Mouse (Mus musculus): ENCODE measurements around the gene Dda1. TPM values are rescaled to one million over a fixed set of nuclear protein-coding genes. Genes with fewer than 3 reads are reported as not detected.
"Not testable (repeated sequence)": the region's sequence is repeated elsewhere in the genome, so short reads cannot be mapped to it uniquely, and the experiment has no call there.

Dda1 gene
- polyA plus RNA-seq, 1 experiment from 2014 or later = 197 TPM

DNA sequence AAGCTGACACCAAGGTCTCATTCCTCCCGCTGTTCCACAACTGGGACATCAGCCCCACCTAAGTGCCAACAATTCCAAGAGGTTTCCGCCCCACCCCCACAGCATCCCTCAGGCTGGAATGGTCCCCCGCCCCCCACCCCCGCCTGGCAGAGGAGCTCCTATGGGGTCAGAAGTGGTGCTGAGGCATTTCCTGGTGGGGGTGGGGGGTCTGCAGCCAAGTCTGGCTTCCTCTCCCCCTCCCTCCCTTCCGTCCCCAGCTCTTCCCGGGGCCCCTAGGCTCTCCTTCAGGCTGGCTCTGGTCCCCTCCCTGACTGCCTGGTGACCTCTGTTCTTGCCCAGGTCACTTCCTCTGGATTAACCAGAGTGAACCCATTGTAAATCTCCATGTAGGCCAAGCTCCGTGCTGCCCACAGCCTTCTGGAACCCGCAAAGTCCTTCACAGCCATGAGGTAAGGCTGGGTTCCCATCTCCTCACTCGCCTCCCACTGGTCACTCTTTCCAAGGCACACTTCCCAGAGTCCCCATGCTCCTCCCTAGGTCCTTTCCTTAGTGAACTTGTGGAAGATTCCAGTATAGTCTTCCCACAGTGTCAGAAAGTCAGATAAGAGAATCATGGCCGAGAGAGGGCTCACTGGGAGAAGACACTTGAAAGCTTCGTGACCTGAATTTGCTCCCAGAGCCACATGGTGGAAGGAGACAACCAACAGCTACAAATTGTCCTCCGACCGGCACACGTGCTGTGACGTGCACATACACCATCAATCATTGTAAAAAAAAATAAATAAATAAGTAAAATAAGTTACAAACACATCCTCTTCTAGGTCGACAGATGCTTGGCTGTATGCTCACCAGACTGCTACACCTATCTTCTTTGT is 30.1 kb downstream of the Dda1 start:
- Histone ChIP-seq H3K9ac (replicated peaks) (no peak overlapping the region), H3K4me1 (replicated peaks) (peaks cover 12% of the 10 kb centered on the region), H3K9me3 (no peaks in the 10 kb centered on the region), H3K27me3 (no peaks in the 10 kb centered on the region), H3K27ac (no peak overlapping the region), H3K4me3 (replicated peaks) (no peak overlapping the region), H3K4me2 (replicated peaks) (no peak overlapping the region), H3K36me3 (0 out of 2 replicates have a peak, but pooled peaks cover 3% of the 10 kb centered on the region)
- WGBS = 46% methylated on average over 16 of the region's 16 CpGs
- no peak for ATAC-seq

DNA sequence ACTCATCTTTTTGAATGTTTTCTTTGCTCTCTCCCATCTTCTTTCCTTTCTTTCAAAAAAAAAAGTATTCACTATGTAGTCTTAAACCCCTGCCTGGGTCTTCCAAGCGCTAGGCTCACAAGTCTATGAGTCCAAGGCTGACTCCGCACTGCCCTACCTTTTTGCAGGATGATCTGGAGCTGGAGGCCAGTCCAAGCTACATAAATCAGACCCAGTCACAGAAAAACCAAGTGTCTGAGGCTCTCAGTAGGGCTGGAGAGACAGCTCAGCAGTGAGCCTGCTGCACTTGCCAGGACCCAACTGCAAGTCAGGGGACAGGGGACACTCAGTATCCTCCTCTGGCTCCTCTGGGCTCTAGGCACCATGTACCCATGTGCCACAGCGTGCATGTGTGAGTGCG is 35.4 kb downstream of the Dda1 start:
- ATAC-seq = no peak
- 92% methylated on average over 4 of the region's 4 CpGs for WGBS

DNA sequence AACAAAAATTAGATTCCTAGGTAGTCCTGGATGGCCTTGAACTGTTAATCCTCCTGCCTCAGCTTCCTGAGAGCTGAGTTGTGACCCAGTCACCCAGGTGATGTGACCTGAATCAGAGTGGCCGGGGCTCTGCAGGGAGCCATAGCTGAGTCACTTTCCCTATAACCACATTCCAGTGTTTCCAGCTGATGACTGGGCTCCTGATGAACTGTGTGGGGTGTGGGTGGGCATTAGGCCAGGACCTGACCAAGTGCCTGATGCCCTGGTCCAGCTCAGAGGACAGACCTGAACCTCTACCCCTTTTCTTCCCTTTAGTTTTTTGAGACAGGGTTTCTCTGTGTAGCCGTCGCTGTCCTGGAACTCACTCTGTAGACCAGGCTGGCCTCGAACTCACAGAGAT is 36.3 kb downstream of the Dda1 start:
- WGBS = 89% methylated on average over 4 of the region's 4 CpGs
- peaks cover 52% of the 10 kb centered on the region for H3K27me3 ChIP-seq

More for the DNA sequence above, 35.4 kb downstream of the Dda1 start:
- Histone ChIP-seq H3K9ac (replicated peaks) (no peak overlapping the region), H3K27me3 (peaks cover 42% of the 10 kb centered on the region), H3K4me2 (replicated peaks) (no peak overlapping the region), H3K9me3 (no peaks in the 10 kb centered on the region), H3K4me3 (replicated peaks) (no peak overlapping the region), H3K4me1 (replicated peaks) (peaks cover 11% of the 10 kb centered on the region), H3K27ac (no peak overlapping the region), H3K36me3 (no peaks in the 10 kb centered on the region)

DNA sequence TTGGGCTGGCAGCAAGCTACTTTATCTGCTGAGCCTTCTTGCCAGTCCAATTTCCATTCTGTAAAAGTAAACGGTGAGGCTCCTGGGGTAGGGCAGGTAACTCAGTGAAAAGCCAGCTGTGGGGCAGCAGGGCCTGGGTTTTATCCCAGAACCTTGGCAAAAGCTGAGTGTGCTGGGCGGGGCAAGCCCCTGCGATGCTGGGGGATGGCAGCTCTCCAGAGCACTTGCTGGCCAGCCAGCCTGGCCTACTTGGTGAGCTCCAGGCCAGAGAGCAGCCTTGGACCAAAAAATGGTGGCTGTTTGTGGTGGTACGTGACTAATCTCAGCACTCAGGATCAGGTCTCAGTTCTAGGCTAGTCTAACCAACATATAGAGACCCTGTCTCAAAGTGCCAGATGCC is 37.0 kb downstream of the Dda1 start:
- no peak overlapping the region for H3K27ac ChIP-seq
- no peak for ATAC-seq
- peaks cover 59% of the 10 kb centered on the region for H3K27me3 ChIP-seq

More for the DNA sequence above, 36.3 kb downstream of the Dda1 start:
- peaks cover 11% of the 10 kb centered on the region for H3K4me1 ChIP-seq (replicated peaks)
- no peaks in the 10 kb centered on the region for H3K36me3 ChIP-seq
- no peaks in the 10 kb centered on the region for H3K9me3 ChIP-seq
- no peak overlapping the region for H3K4me2 ChIP-seq (replicated peaks)
- no peak overlapping the region for H3K4me3 ChIP-seq (replicated peaks)
- H3K27ac ChIP-seq = no peak overlapping the region
- ATAC-seq = no peak
- H3K9ac ChIP-seq (replicated peaks) = no peak overlapping the region

DNA sequence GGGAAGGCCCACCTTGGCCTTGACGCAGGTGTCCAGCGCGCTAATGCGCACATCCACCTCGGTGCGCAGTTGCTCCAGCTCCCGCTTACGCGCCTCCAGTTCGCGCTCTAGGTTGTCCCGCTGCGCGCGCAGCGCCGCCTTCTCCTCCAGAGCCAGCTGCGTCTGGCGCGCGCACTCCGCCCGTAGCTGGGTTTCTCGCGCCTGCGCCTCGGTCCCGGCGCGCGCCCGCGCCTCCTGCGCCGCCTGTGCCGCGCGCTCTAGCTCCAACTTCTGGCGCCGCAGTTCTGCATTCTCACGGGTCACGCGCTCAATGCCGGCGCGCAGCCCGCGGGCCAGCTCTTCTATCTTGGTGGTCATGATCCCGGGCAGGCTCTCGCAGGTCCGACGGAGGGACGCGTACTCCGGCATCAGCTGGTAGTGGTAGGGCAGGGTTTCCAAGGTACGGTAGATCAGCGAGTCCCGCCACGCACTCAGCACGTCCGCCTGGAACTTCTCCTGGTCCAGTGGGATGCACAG is 38.6 kb downstream of the Dda1 start:
- peak overlapping the region; percentile 39 for H3K4me3 ChIP-seq (replicated peaks)
- ATAC-seq = peak; percentile 84
- H3K4me1 ChIP-seq (replicated peaks) = peaks cover 11% of the 10 kb centered on the region
- peak overlapping the region; percentile 63 for H3K4me2 ChIP-seq (replicated peaks)
- no peaks in the 10 kb centered on the region for H3K9me3 ChIP-seq
- no peak overlapping the region for H3K27ac ChIP-seq
- H3K9ac ChIP-seq (replicated peaks) = peak overlapping the region; percentile 59
- H3K36me3 ChIP-seq = no peaks in the 10 kb centered on the region
- H3K27me3 ChIP-seq = peaks cover 63% of the 10 kb centered on the region
- under 1% methylated on average over 61 of the region's 61 CpGs for WGBS

More for the DNA sequence above, 37.0 kb downstream of the Dda1 start:
- Histone ChIP-seq H3K36me3 (no peaks in the 10 kb centered on the region), H3K4me1 (replicated peaks) (peaks cover 11% of the 10 kb centered on the region), H3K4me3 (replicated peaks) (no peak overlapping the region), H3K9ac (replicated peaks) (no peak overlapping the region), H3K4me2 (replicated peaks) (no peak overlapping the region), H3K9me3 (no peaks in the 10 kb centered on the region)
- WGBS = 89% methylated on average over 4 of the region's 4 CpGs

DNA sequence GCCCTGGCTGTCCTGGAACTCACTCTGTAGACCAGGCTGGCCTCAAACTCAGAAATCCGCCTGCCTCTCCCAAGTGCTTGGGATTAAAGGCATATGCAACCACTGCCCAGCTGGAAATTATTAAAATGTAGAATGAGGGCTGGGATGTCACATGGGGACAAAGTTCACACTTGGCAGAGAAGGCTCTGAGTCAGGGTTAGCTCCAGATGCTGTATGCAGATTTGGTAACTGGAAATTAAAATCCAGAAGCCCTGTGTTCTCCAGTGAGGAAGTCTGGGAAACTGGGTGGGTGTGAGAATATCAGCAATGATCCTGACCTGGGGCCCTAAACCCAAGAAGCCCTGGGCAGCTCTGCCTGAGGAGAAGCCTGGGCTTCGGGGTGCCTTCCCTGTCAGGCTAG is 40.3 kb downstream of the Dda1 start:
- Histone ChIP-seq H3K27me3 (peaks cover 63% of the 10 kb centered on the region), H3K4me3 (replicated peaks) (no peak overlapping the region), H3K4me1 (replicated peaks) (peaks cover 11% of the 10 kb centered on the region), H3K4me2 (replicated peaks) (no peak overlapping the region), H3K36me3 (no peaks in the 10 kb centered on the region), H3K27ac (no peak overlapping the region), H3K9me3 (no peaks in the 10 kb centered on the region), H3K9ac (replicated peaks) (no peak overlapping the region)
- 66% methylated on average over 2 of the region's 2 CpGs for WGBS
- no peak for ATAC-seq

DNA sequence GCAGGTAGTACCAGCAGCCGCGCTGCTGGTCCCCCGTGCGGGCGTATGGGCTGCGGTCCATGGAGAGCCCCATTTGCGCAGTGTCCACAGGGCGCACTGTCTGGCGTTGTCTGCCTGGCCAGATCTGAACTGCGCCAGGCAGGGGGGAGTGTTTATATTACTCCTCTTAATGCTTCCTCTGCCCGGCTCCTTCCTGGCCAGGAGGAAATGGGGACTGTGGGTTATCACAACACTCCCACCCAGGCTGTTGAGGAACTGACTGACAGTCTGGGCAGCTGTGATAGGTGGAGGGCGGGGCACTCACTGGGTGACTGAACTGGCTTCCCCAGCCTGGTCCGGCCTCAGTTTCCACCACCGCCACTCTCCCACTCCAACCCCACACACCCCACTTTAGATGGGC is 42.6 kb downstream of the Dda1 start, which contains the start of gene Plvap:
Gene Plvap, minus strand, starts transcription at position 109 of the 400 bp plus-strand sequence.
- H3K4me3 ChIP-seq (replicated peaks) = no peak within 1 kb of the TSS
- no peak for ATAC-seq
- no peak within 1 kb of the TSS for H3K4me2 ChIP-seq (replicated peaks)
- H3K27ac ChIP-seq = no peak within 1 kb of the TSS
- H3K4me1 ChIP-seq (replicated peaks) = peaks cover 12% of the 10 kb centered on the region
- H3K27me3 ChIP-seq = peaks cover 46% of the 10 kb centered on the region
- H3K9me3 ChIP-seq = no peaks in the 10 kb centered on the region
- H3K36me3 ChIP-seq = no peaks in the 10 kb centered on the region
- no peak within 1 kb of the TSS for H3K9ac ChIP-seq (replicated peaks)
- 79% methylated on average over 14 of the region's 14 CpGs for WGBS

DNA sequence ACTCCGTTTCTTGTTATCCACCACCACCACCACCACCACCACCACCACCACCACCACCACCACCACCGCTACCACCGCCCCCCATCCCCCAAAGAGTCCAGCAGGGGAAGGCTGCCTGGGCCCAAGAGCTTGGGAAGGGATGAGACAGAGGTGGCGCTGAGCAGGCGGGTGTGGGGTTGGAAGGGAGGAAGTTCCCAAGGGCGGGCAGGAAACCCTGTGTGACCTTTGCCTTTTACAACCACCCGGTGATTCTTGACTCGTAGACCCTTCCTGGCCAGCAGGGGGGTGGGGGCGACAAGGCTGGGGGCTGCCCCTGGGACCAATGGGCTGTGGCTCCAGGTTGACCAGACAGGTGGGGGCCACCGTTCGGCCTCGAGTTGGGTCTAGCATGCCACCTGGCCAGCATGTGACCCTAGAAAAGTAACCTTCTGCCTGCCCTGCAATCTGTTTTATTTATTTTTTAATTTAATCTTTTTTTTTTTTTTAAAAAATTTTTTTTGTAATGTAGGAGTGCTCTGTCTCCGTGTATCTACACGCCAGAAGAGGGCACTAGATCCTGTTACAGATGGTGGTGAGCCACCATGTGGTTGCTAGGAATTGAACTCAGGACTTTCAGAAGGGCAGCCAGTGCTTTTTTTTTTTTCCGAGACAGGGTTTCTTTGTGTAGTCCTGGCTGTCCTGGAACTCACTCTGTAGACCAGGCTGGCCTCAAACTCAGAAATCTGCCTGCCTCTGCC is 44.2 kb downstream of the Dda1 start:
- no peaks in the 10 kb centered on the region for H3K9me3 ChIP-seq
- no peak overlapping the region for H3K4me2 ChIP-seq (replicated peaks)
- 79% methylated on average over 15 of the region's 15 CpGs for WGBS
- H3K4me3 ChIP-seq (replicated peaks) = no peak overlapping the region
- 0 out of 2 replicates have a peak, but pooled peaks cover 10% of the 10 kb centered on the region for H3K4me1 ChIP-seq (replicated peaks)
- ATAC-seq = no peak
- H3K27me3 ChIP-seq = peaks cover 30% of the 10 kb centered on the region
- H3K9ac ChIP-seq (replicated peaks) = no peak overlapping the region
- H3K36me3 ChIP-seq = no peaks in the 10 kb centered on the region
- no peak overlapping the region for H3K27ac ChIP-seq

DNA sequence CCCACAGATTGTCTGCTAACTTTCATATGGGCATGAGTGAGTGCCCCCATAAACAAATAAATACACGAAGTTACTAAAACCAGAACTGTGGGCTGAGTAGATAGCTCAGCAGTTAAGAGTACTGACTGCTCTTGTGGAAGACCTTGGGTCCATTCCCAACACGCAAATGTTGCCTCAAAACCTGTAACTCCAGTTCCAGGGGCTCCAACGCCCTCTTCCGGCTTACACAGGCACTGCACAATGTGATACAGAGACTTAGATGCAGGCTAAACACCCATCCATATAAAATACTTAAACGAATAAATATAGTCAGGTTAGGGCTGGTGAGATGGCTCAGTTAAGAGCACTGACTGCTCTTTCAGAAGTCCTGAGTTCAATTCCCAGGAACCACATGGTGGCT is 46.0 kb downstream of the Dda1 start:
- no peak overlapping the region for H3K4me2 ChIP-seq (replicated peaks)
- 76% methylated on average over 5 of the region's 5 CpGs for WGBS
- H3K27ac ChIP-seq = no peak overlapping the region
- 0 out of 2 replicates have a peak, but pooled peaks cover 10% of the 10 kb centered on the region for H3K4me1 ChIP-seq (replicated peaks)
- peaks cover 14% of the 10 kb centered on the region for H3K27me3 ChIP-seq
- H3K36me3 ChIP-seq = no peaks in the 10 kb centered on the region
- no peaks in the 10 kb centered on the region for H3K9me3 ChIP-seq
- no peak overlapping the region for H3K4me3 ChIP-seq (replicated peaks)
- no peak for ATAC-seq
- no peak overlapping the region for H3K9ac ChIP-seq (replicated peaks)

DNA sequence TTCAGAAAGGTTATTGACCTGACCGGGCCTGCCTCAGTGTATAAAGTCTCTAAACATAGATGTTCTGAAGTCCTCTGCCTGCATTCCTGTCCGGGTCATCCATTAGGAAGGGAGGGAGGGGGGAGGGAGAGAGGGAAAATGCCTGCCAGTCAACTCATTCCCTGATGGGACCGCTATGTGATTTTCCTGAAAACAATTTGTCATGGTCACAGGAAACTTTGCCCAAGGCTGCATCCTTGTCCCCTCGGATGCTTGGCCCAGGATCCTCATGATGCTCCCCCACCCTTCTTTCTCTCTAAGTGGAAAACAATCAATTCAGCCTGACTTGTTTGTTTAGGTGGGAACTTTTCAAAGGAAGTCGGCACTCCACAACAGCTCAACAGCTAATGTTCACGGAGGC is 47.8 kb downstream of the Dda1 start:
- Histone ChIP-seq H3K4me2 (replicated peaks) (no peak overlapping the region), H3K36me3 (no peaks in the 10 kb centered on the region), H3K9ac (replicated peaks) (no peak overlapping the region), H3K4me3 (replicated peaks) (no peak overlapping the region), H3K9me3 (no peaks in the 10 kb centered on the region), H3K27me3 (0 out of 2 replicates have a peak, but pooled peaks cover 5% of the 10 kb centered on the region), H3K4me1 (replicated peaks) (peaks cover 12% of the 10 kb centered on the region; the same call in 1 of the 2 replicates), H3K27ac (no peak overlapping the region)
- WGBS = 25% methylated on average over 6 of the region's 6 CpGs
- ATAC-seq = no peak

DNA sequence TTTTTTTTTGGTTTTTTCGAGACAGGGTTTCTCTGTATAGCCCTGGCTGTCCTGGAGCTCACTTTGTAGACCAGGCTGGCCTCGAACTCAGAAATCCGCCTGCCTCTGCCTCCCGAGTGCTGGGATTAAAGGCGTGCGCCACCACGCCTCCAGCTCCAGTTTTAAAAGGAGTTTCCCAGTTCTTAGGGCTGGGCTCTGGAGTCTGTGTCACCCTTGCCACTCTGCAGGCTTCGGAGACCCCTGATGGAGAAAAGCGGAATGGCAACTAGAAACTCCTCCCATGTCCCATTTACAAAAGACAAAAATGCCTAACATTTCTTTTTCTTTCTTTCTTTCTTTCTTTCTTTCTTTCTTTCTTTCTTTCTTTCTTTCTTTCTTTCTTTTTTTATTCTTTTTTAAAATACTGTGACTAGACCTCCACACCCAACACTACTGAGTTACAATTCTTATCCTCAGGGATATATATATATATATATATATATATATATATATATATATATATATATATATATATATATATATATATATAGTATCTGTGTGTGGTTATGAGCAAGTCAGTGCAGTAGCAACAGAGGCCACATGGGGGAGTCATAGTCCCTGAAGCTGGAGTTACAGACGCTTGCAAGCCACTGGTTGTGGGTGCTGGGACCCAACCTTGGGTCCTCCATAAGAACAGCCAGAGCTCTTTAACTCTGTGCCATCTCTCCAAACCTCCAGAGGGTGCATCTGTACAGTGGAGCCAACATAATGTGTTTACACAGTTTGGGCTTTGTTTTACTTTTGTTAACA is 50.2 kb downstream of the Dda1 start:
- Histone ChIP-seq H3K4me1 (replicated peaks) (peaks cover 12% of the 10 kb centered on the region; the same call in 1 of the 2 replicates), H3K27me3 (peaks cover 21% of the 10 kb centered on the region)
- H3K4me3 ChIP-seq (replicated peaks); H3K9me3 ChIP-seq; H3K27ac ChIP-seq; H3K36me3 ChIP-seq; H3K9ac ChIP-seq (replicated peaks); ATAC-seq; H3K4me2 ChIP-seq (replicated peaks): not testable (repeated sequence)
- 43% methylated on average over 9 of the region's 10 CpGs for WGBS

Measured in midbrain, embryonic 13.5 days (tissue).